Mouse (Mus musculus): Measurements from ENCODE around the gene Gm4871.

DNA sequence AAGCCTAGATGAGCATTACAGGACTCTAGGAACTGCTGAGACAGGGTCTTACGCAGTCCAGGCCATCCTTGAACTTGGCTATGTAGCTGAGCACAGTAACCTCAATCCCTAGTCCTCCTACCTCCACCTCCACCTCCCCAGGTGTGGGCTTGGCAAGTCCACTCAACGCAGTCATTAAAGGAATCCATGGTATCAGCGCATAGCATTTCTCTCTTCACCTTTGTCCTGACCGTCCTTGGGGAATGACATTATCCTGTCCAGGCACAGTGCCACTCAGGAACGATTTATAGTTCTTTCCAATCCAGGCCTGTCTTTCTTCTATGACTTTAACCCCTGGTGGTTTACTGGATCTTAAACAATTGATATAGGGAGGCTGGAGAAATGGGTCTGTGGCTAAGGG, 42.1 kb downstream of the Gm4871 start:
- TF ChIP-seq POLR2A (IDR thresholded peaks at IDR 0.05; ENCODE audit: borderline replicate concordance, control insufficient read depth, low read depth, low read length) = no peak
- no peak for TF ChIP-seq CTCF (IDR thresholded peaks at IDR 0.05; ENCODE audit: control insufficient read depth, insufficient read depth, low read length)

Data from bone marrow, adult 2 months (tissue).